Mouse (Mus musculus) MEL (cell line): ENCODE data around the gene Gap43. TPM values are rescaled to one million over a fixed set of nuclear protein-coding genes. Genes with fewer than 3 reads are reported as not detected.
"Not testable (repeated sequence)": the region's sequence is repeated elsewhere in the genome, so short reads cannot be mapped to it uniquely, and the experiment has no call there.

Source experiments
- DNase-seq: peaks from one replicate; pipeline ENCODE4 v3.0.0; 2011; ENCODE audit warnings: low read depth, low spot score
- H3K27ac ChIP-seq: 2 replicates; pipeline ENCODE4 v1.5.1; 2012; ENCODE audit warnings: low read depth, mild to moderate bottlenecking, control low read depth, low read length, moderate library complexity; ENCODE audit not compliant: control insufficient read depth
- H3K27me3 ChIP-seq, 2 experiments: fragments of 150-350 bp in 1 of 2; sonication (generic) in 1 of 2; 2 replicates each; pipeline ENCODE4 v1.6.1; 2012; ENCODE audit warnings: low read length in 2 of 2, mild to moderate bottlenecking in 2 of 2, improper control_type of control experiment in 1 of 2, moderate library complexity in 1 of 2; ENCODE audit not compliant: insufficient read depth in 2 of 2, control insufficient read depth in 1 of 2
- H3K36me3 ChIP-seq, 2 experiments: 2 replicates each; pipeline ENCODE4 v1.6.1; 2012 to 2014; ENCODE audit warnings: low read length in 2 of 2, improper control_type of control experiment in 1 of 2, inconsistent platforms in 1 of 2, mild to moderate bottlenecking in 1 of 2; ENCODE audit not compliant: insufficient read depth in 2 of 2, control insufficient read depth in 1 of 2
- H3K4me1 ChIP-seq, 2 experiments: fragments of 150-350 bp in 1 of 2; sonication (generic) in 1 of 2; 2 replicates each; pipeline ENCODE4 v1.6.1; 2012; ENCODE audit warnings: low read length in 2 of 2, improper control_type of control experiment in 1 of 2, mild to moderate bottlenecking in 1 of 2; ENCODE audit not compliant: insufficient read depth in 2 of 2, control insufficient read depth in 1 of 2
- H3K4me3 ChIP-seq, 2 experiments: fragments of 150-350 bp in 1 of 2; sonication (generic) in 1 of 2; 2 replicates each; pipeline ENCODE4 v1.5.1; 2012; ENCODE audit warnings: low read depth in 2 of 2, low read length in 2 of 2, mild to moderate bottlenecking in 2 of 2, moderate library complexity in 2 of 2, control low read depth in 1 of 2, improper control_type of control experiment in 1 of 2; ENCODE audit not compliant: control insufficient read depth in 1 of 2, insufficient read depth in 1 of 2
- H3K79me2 ChIP-seq: 2 replicates; pipeline ENCODE4 v1.6.1; 2012; ENCODE audit warnings: mild to moderate bottlenecking, low read length, moderate library complexity; ENCODE audit not compliant: control insufficient read depth, poor library complexity, insufficient read depth
- H3K9ac ChIP-seq: 2 replicates; pipeline ENCODE4 v1.6.1; 2012; ENCODE audit warnings: low read depth, mild to moderate bottlenecking, control low read depth, low read length, moderate library complexity; ENCODE audit not compliant: control insufficient read depth, poor library complexity, severe bottlenecking
- H3K9me3 ChIP-seq: fragments of 150-350 bp; sonication (generic); replicated peaks from 2 replicates; pipeline ENCODE4 v1.6.1; 2012; ENCODE audit warnings: mild to moderate bottlenecking, low read length, improper control_type of control experiment, moderate library complexity; ENCODE audit not compliant: insufficient read depth
- BHLHE40 ChIP-seq: IDR thresholded peaks from 2 replicates; pipeline ENCODE4 v1.6.1; 2012; ENCODE audit warnings: low read depth, mild to moderate bottlenecking, inconsistent platforms, low read length, improper control_type of control experiment, borderline replicate concordance
- CHD1 ChIP-seq: IDR thresholded peaks from 2 replicates; pipeline ENCODE4 v1.6.1; 2012; ENCODE audit warnings: low read depth, mild to moderate bottlenecking, inconsistent platforms, low read length, improper control_type of control experiment
- CHD2 ChIP-seq: IDR thresholded peaks from 2 replicates; pipeline ENCODE4 v1.6.1; 2011; ENCODE audit warnings: low read length, improper control_type of control experiment
- ELF1 ChIP-seq: IDR thresholded peaks from 2 replicates; pipeline ENCODE4 v1.6.1; 2014; ENCODE audit warnings: low read depth, mild to moderate bottlenecking, inconsistent platforms, low read length, improper control_type of control experiment, moderate library complexity
- EP300 ChIP-seq, 2 experiments: IDR thresholded peaks; 2 replicates each; pipeline ENCODE4 v1.6.1; 2011; ENCODE audit warnings: improper control_type of control experiment in 2 of 2, low read length in 2 of 2, low read depth in 1 of 2, mild to moderate bottlenecking in 1 of 2
- GABPA ChIP-seq: IDR thresholded peaks from 2 replicates; pipeline ENCODE4 v1.6.1; 2012; ENCODE audit warnings: low read depth, mild to moderate bottlenecking, inconsistent platforms, low read length, improper control_type of control experiment, moderate library complexity
- GATA1 ChIP-seq: IDR thresholded peaks from 2 replicates; pipeline ENCODE4 v1.6.1; 2011; ENCODE audit warnings: low read depth, low read length, improper control_type of control experiment
- JUND ChIP-seq: IDR thresholded peaks from 2 replicates; pipeline ENCODE4 v1.6.1; 2011; ENCODE audit warnings: low read depth, mild to moderate bottlenecking, improper control_type of control experiment, low read length
- KAT2A ChIP-seq: conservative IDR thresholded peaks from 2 replicates; pipeline ENCODE4 v1.6.1; 2012; ENCODE audit warnings: low read depth, low read length, improper control_type of control experiment, inconsistent platforms
- MAX ChIP-seq: IDR thresholded peaks from 2 replicates; pipeline ENCODE4 v1.6.1; 2011; ENCODE audit warnings: low read length, improper control_type of control experiment
- MAZ ChIP-seq: IDR thresholded peaks from 2 replicates; pipeline ENCODE4 v1.6.1; 2012; ENCODE audit warnings: low read depth, mild to moderate bottlenecking, inconsistent platforms, low read length, improper control_type of control experiment
- MEF2A ChIP-seq: IDR thresholded peaks from 2 replicates; pipeline ENCODE4 v1.6.1; 2014; ENCODE audit warnings: low read depth, mild to moderate bottlenecking, inconsistent platforms, low read length, improper control_type of control experiment; ENCODE audit not compliant: poor library complexity, insufficient replicate concordance, severe bottlenecking; ENCODE audit errors: extremely low read depth
- NELFE ChIP-seq: IDR thresholded peaks from 2 replicates; pipeline ENCODE4 v1.6.1; 2011; ENCODE audit warnings: low read depth, low read length, improper control_type of control experiment
- NRF1 ChIP-seq: IDR thresholded peaks from 2 replicates; pipeline ENCODE4 v1.6.1; 2014; ENCODE audit warnings: low read depth, mild to moderate bottlenecking, inconsistent platforms, low read length, improper control_type of control experiment, moderate library complexity; ENCODE audit not compliant: poor library complexity, insufficient read depth, severe bottlenecking
- RCOR1 ChIP-seq: IDR thresholded peaks from 2 replicates; pipeline ENCODE4 v1.6.1; 2012; ENCODE audit warnings: low read depth, mild to moderate bottlenecking, inconsistent platforms, low read length, improper control_type of control experiment
- SIN3A ChIP-seq: IDR thresholded peaks from 2 replicates; pipeline ENCODE4 v1.6.1; 2012; ENCODE audit warnings: low read length, improper control_type of control experiment, inconsistent platforms
- TAL1 ChIP-seq: IDR thresholded peaks from 2 replicates; pipeline ENCODE4 v1.6.1; 2012; ENCODE audit warnings: mild to moderate bottlenecking, inconsistent platforms, low read length, moderate library complexity, mixed read lengths
- TBP ChIP-seq: IDR thresholded peaks from 2 replicates; pipeline ENCODE4 v1.8.0; 2011; ENCODE audit warnings: low read depth, low read length, improper control_type of control experiment
- ZKSCAN1 ChIP-seq: IDR thresholded peaks from 2 replicates; pipeline ENCODE4 v1.6.1; 2012; ENCODE audit warnings: low read depth, mild to moderate bottlenecking, inconsistent platforms, low read length, improper control_type of control experiment, moderate library complexity
- polyA plus RNA-seq, 2 experiments: library from polyadenylated mRNA; stranded (reverse) in 1 of 2; unstranded in 1 of 2; fragments of >175 nt in 1 of 2; fragments of >200 nt in 1 of 2; gene quantifications; 2 replicates each; pipeline versions ENCODE4 v1.2.1 to v1.2.4; 2012; ENCODE audit warnings: low replicate concordance in 2 of 2, low read depth in 1 of 2; ENCODE audit not compliant: insufficient read length in 2 of 2, insufficient read depth in 1 of 2, missing spikeins in 1 of 2
- total RNA-seq: library from RNA; depleted of rRNA; stranded (reverse); fragments of 300-350 nt; gene quantifications from 2 replicates; pipeline ENCODE4 v1.2.3, GENCODE M21; 2012

The Gap43 gene
- total and polyA plus RNA-seq, 3 experiments, result not detected

DNA sequence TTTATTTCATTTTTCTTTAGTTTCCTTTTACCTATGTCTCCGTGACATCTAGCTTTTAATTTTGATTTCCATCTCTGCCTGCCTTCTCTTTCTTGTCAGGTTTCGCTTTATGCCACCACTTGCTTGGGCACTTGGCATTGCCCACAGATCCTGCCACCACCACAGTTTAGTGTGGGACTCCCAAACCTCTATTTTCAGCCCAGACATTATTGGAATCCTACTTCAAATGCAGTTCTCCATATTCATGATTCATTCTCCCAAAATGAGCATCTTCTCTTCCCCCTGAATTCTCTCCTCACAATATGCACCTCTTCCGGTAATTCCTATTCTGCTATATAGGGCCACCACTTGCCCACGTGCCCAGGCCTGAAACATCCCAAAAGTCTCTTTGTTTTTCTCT is 17.6 kb upstream of the Gap43 start:
- no peak for TF ChIP-seq SIN3A
- no peak for TF ChIP-seq RCOR1
- no peak for TF ChIP-seq MAX
- no peak for TF ChIP-seq NELFE
- H3K9me3 ChIP-seq, result no peaks in the 10 kb centered on the region
- no peak for DNase-seq
- no peaks in the 10 kb centered on the region for H3K36me3 ChIP-seq
- no peaks in the 10 kb centered on the region for H3K79me2 ChIP-seq
- H3K4me3 ChIP-seq, result no peak overlapping the region
- H3K27ac ChIP-seq, result no peak overlapping the region
- H3K4me1 ChIP-seq, result no peaks in the 10 kb centered on the region
- 0 out of 4 replicates have a peak, but pooled peaks cover 0 to 1% of the 10 kb centered on the region in 2 experiments for H3K27me3 ChIP-seq
- no peak overlapping the region for H3K9ac ChIP-seq

DNA sequence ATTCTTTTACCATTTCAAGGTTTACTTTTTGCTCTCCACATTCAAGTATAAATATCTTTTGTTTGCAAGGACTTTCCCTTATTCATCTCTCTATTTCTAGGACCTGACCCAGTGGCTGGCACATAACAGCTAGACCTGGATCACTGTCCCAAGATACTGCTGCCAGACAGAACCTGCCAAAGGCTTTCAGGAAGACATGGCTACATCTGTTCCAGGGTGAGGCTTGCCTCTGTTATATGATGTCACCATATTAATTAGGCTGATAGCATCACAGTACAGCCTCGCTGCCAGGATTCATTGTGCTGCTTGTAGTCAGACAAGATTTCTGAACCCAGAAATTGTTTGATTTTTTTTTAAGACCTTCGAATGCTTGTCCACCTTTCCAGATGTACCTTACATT is 9.6 kb upstream of the Gap43 start:
- Histone ChIP-seq H3K9me3 (no peaks in the 10 kb centered on the region), H3K79me2 (no peaks in the 10 kb centered on the region), H3K27ac (no peak overlapping the region), H3K27me3 (no peaks in the 10 kb centered on the region), H3K4me1 (no peaks in the 10 kb centered on the region), H3K36me3 (no peaks in the 10 kb centered on the region), H3K9ac (no peak overlapping the region), H3K4me3 (no peak overlapping the region)
- no peak for DNase-seq
- TF ChIP-seq GABPA (no peak), JUND (no peak)

DNA sequence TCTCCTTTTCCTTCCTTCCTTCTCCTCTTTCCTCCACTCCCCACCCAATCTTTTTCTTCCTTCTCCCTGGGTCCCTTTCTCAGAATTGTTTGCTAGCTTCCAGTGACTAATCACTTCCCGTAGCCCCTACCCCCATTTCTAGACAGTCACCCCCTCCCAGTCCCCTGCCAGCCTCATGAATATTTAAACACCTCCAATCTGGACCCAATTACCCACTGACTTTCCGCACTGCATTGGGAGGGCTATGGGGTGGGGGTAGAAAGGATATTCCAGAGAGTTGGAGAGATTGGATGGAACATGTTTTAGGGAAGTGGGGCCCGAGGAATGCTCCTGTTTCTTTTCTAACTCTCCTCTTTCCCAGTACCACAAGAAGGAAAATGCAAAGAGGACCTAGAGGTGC is 414 bp upstream of the Gap43 start:
- not testable (repeated sequence) for H3K4me3 ChIP-seq, H3K79me2 ChIP-seq, H3K27ac ChIP-seq, DNase-seq, H3K36me3 ChIP-seq, H3K4me1 ChIP-seq, H3K9me3 ChIP-seq, H3K9ac ChIP-seq, H3K27me3 ChIP-seq

- no peak for DNase-seq
- no peaks in the 10 kb centered on the region for H3K79me2 ChIP-seq
- H3K27ac ChIP-seq, result no peak overlapping the region
- no peak overlapping the region for H3K4me3 ChIP-seq
- no peak for TF ChIP-seq MEF2A
- TF ChIP-seq KAT2A, result no peak
- TF ChIP-seq GABPA, result no peak
- no peak for TF ChIP-seq BHLHE40
- no peak for TF ChIP-seq TBP
- no peak for TF ChIP-seq TAL1
- no peak for TF ChIP-seq MAZ
- TF ChIP-seq ELF1, result no peak
- no peak for TF ChIP-seq GATA1
- TF ChIP-seq CHD2, result no peak
- TF ChIP-seq NRF1, result no peak
- TF ChIP-seq EP300 (IDR thresholded peaks at IDR 0.05; ENCODE audit: low read depth in 1 of 2, low read length in 2 of 2), result no peak
- TF ChIP-seq ZKSCAN1, result no peak
- TF ChIP-seq CHD1, result no peak
- no peak overlapping the region for H3K9ac ChIP-seq
- H3K4me1 ChIP-seq, result no peaks in the 10 kb centered on the region
- H3K36me3 ChIP-seq, result no peaks in the 10 kb centered on the region
- H3K9me3 ChIP-seq, result no peaks in the 10 kb centered on the region
- H3K27me3 ChIP-seq, result no peaks in the 10 kb centered on the region
These were observed 939 bp downstream of the Gap43 start for GRCm38 (mm10) chr16:42339512-42339911.
